Mouse (Mus musculus) forebrain, embryonic 14.5 days (tissue): ENCODE results near the gene Nr6a1. TPM values are rescaled to one million over a fixed set of nuclear protein-coding genes. Genes with fewer than 3 reads are reported as not detected.

Experiments used
- ATAC-seq: fragments of 200-750 bp; cut with Nextera tagmentation; 2 replicates; pipeline ENCODE4 v1.8.0; 2017; ENCODE audit warnings: mild to moderate bottlenecking, moderate library complexity
- DNase-seq: peaks from one replicate; pipeline ENCODE4 v3.0.0-alpha.2; 2015; ENCODE audit warnings: low spot score
- H3K27ac ChIP-seq: fragments of 300-500 bp; sonication (generic); 2 replicates; pipeline ENCODE4 v1.5.1; 2014; ENCODE audit warnings: low read depth, mild to moderate bottlenecking, control low read depth, low read length, moderate library complexity
- H3K27me3 ChIP-seq: fragments of 300-500 bp; sonication (generic); replicated peaks from 2 replicates; pipeline ENCODE4 v1.6.1; 2014; ENCODE audit warnings: low read length, control low read depth, mixed read lengths; ENCODE audit not compliant: control insufficient read depth, insufficient read depth
- H3K36me3 ChIP-seq: fragments of 300-500 bp; sonication (generic); 2 replicates; pipeline ENCODE4 v1.6.1; 2014; ENCODE audit warnings: low read length, control low read depth; ENCODE audit not compliant: control insufficient read depth, insufficient read depth
- H3K4me1 ChIP-seq: fragments of 300-500 bp; sonication (generic); 2 replicates; pipeline ENCODE4 v1.6.1; 2014; ENCODE audit warnings: antibody characterized with exemption, low read length, control low read depth; ENCODE audit not compliant: control insufficient read depth, insufficient read depth
- H3K4me2 ChIP-seq: fragments of 300-500 bp; sonication (generic); 2 replicates; pipeline ENCODE4 v1.6.1; 2014; ENCODE audit warnings: mild to moderate bottlenecking, control low read depth, low read length
- H3K4me3 ChIP-seq: fragments of 300-500 bp; sonication (generic); 2 replicates; pipeline ENCODE4 v1.5.1; 2014; ENCODE audit warnings: low read depth, low read length, control low read depth
- H3K9ac ChIP-seq: fragments of 300-500 bp; sonication (generic); 2 replicates; pipeline ENCODE4 v1.6.1; 2014; ENCODE audit warnings: mild to moderate bottlenecking, low read length, control low read depth, moderate library complexity
- H3K9me3 ChIP-seq: fragments of 300-500 bp; sonication (generic); replicated peaks from 2 replicates; pipeline ENCODE4 v1.6.1; 2016; ENCODE audit warnings: low read length, control low read depth, mixed read lengths; ENCODE audit not compliant: control insufficient read depth
- WGBS: fragments of 180-500 bp; shearing (Covaris S2); extraction: QIAGEN DNeasy Blood & Tissue Kit; methylation state at CpG from one replicate; pipeline ENCODE4 v1.1.7; 2014; 5-methylcytosine and 5-hydroxymethylcytosine counted together
- polyA plus RNA-seq: library from polyadenylated mRNA; unstranded; fragments of >200 nt; fragmentation: Nextera tagmentation; extraction: Ambion mirVana; gene quantifications from 2 replicates; pipeline ENCODE4 v1.2.1, GENCODE M21; 2014

The Nr6a1 gene
- polyA plus RNA-seq, 1 experiment from 2014 or later = 0.67 TPM

DNA sequence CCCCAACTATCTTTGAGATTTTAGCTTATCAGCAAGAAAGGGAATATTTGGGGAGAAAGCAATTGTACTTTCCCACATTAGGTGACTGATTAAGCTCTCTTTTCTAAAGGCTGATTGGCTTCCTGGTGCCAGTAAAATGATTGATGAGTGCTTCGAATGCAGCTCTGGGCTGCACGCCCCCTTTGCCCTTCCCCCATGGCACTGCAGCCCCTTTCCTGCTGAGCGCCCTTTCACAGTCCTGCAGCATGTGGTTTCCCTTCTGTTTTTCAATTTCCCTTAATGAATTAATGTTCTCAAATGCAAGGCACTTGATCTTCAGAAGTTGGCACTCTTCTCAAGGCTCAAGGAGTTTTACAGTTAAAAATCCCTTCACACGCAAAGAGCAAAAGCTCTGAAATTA is 12.5 kb downstream of the Nr6a1 start:
- Histone ChIP-seq H3K27ac (no peak overlapping the region), H3K4me2 (no peak overlapping the region), H3K27me3 (no peaks in the 10 kb centered on the region), H3K36me3 (no peaks in the 10 kb centered on the region), H3K4me1 (peaks cover 5% of the 10 kb centered on the region; the same call in 1 of the 2 replicates), H3K4me3 (no peak overlapping the region), H3K9ac (no peak overlapping the region), H3K9me3 (no peaks in the 10 kb centered on the region)
- 4% methylated on average over 4 of the region's 4 CpGs for WGBS
- DNase-seq = peak; percentile 34
- peak; percentile 44; the same call in 1 of the 2 replicates for ATAC-seq

DNA sequence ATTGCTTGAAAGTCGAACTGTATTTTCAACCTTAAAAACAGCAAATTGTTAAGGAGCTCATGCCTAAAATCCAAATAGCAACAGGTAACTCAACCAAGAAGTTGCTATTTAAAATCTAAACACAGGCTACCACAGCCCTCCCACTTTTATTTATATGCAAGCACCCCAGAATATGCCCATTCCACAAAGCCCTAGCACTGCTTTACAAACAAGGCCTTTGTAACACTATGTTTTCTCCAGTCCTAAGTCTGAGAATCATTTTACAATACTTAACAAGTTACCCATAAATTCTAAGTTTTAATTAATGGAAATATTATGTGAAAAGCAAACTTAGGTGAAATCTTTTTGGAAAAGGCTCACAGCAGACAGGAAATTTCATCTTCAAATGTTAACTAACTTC is 13.0 kb downstream of the Nr6a1 start:
- H3K4me1 ChIP-seq = peaks cover 5% of the 10 kb centered on the region; the same call in 1 of the 2 replicates
- no peaks in the 10 kb centered on the region for H3K36me3 ChIP-seq
- DNase-seq (no peak), ATAC-seq (no peak)
- no peaks in the 10 kb centered on the region for H3K9me3 ChIP-seq
- no peaks in the 10 kb centered on the region for H3K27me3 ChIP-seq
- no peak overlapping the region for H3K9ac ChIP-seq
- H3K4me2 ChIP-seq = no peak overlapping the region
- no peak overlapping the region for H3K4me3 ChIP-seq
- WGBS = 31% methylated on average over 1 of the region's 1 CpGs
- no peak overlapping the region for H3K27ac ChIP-seq

DNA sequence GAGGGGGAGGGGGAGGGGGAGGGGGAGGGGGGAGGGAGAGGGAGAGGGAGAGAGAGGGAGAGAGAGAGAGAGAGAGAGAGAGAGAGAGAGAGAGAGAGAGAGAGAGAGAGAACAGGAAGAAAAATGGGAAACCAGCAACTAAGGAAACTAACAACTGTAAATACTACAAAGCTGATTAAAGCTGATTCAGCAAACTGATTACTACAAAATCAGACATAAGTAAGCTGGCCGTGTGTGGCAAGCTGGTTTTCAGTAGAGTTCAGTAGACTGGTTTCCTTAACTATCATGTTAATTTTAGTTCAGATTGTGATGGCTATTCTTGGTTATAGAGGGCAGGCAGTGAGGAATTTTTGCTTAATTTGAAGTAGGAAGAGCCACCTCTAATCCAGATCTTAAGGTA is 18.9 kb downstream of the Nr6a1 start:
- no peak overlapping the region for H3K4me3 ChIP-seq
- no peak overlapping the region for H3K4me2 ChIP-seq
- H3K9me3 ChIP-seq = no peaks in the 10 kb centered on the region
- ATAC-seq (no peak), DNase-seq (no peak)
- H3K27ac ChIP-seq = no peak overlapping the region
- WGBS = 69% methylated on average over 1 of the region's 1 CpGs
- H3K4me1 ChIP-seq = no peaks in the 10 kb centered on the region
- no peaks in the 10 kb centered on the region for H3K36me3 ChIP-seq
- H3K27me3 ChIP-seq = no peaks in the 10 kb centered on the region
- no peak overlapping the region for H3K9ac ChIP-seq

DNA sequence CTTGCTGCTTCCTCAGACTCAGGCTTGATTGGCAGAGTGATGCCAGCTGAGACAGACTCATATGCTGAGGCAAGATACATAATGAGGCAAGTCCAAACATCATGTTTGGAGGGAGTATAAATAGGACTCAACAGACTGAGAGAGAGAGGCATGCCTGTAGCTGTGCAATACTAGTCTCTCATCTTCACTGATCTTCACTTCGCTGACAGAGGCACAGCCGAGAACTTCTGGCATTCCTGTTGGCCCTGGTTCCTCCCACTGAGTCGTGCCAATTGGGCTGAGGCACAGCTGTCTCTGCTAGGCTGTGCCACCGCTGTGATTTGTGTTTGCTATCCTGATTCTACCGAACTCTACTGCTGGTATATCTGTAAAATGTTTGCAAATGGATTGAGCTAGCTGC is 21.4 kb downstream of the Nr6a1 start:
- DNase-seq = no peak
- 85% methylated on average over 5 of the region's 5 CpGs for WGBS
- no peak for ATAC-seq

DNA sequence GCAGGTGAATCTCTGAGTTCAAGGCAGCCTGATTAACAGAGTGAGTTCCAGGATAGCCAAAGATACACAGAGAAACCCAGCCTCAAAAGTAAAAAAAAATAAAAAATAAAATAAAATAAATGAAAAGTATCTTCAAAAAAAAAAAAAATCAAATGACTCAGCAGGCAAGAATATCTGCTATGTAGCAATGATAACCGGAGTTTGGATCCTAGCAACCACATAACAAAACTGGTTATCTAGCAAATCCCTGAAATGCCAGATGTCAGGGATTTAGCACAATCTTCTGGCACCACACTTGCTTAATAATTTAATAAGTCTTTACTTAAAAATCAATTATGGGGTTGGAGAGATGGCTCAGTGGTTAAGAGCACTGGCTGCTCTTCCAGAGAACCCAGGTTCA is 23.2 kb downstream of the Nr6a1 start:
- Histone ChIP-seq H3K9ac (no peak overlapping the region), H3K27me3 (no peaks in the 10 kb centered on the region), H3K4me2 (no peak overlapping the region), H3K9me3 (no peaks in the 10 kb centered on the region), H3K4me3 (no peak overlapping the region), H3K36me3 (no peaks in the 10 kb centered on the region), H3K27ac (no peak overlapping the region), H3K4me1 (no peaks in the 10 kb centered on the region)
- WGBS = 86% methylated on average over 1 of the region's 1 CpGs
- no peak for DNase-seq
- no peak for ATAC-seq

More for the DNA sequence above, 21.4 kb downstream of the Nr6a1 start:
- H3K4me1 ChIP-seq = no peaks in the 10 kb centered on the region
- no peak overlapping the region for H3K9ac ChIP-seq
- no peaks in the 10 kb centered on the region for H3K9me3 ChIP-seq
- no peak overlapping the region for H3K27ac ChIP-seq
- no peak overlapping the region for H3K4me2 ChIP-seq
- H3K36me3 ChIP-seq = no peaks in the 10 kb centered on the region
- no peak overlapping the region for H3K4me3 ChIP-seq
- H3K27me3 ChIP-seq = no peaks in the 10 kb centered on the region

DNA sequence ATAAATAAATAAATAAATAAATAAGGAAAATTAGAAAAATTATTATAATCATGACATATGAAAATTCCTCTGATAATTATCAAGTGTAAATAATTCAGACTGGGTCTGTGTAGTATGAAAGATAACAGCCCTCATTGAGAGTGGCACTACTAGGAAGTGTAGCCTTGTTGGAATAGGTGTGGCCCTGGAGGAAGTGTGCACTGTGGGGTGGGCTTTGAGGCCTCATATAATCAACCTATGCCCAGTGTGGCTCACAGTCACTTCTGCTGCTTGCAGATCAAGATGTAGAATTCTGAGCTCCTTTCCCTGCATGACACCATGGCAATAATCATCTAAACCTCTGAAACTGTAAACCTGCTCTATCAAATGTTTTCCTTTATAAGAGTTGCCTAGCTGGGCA is 24.6 kb downstream of the Nr6a1 start:
- Histone ChIP-seq H3K36me3 (no peaks in the 10 kb centered on the region), H3K9ac (no peak overlapping the region), H3K4me2 (no peak overlapping the region), H3K27me3 (no peaks in the 10 kb centered on the region), H3K27ac (no peak overlapping the region), H3K9me3 (no peaks in the 10 kb centered on the region), H3K4me3 (no peak overlapping the region), H3K4me1 (no peaks in the 10 kb centered on the region)
- ATAC-seq = no peak
- DNase-seq = no peak

DNA sequence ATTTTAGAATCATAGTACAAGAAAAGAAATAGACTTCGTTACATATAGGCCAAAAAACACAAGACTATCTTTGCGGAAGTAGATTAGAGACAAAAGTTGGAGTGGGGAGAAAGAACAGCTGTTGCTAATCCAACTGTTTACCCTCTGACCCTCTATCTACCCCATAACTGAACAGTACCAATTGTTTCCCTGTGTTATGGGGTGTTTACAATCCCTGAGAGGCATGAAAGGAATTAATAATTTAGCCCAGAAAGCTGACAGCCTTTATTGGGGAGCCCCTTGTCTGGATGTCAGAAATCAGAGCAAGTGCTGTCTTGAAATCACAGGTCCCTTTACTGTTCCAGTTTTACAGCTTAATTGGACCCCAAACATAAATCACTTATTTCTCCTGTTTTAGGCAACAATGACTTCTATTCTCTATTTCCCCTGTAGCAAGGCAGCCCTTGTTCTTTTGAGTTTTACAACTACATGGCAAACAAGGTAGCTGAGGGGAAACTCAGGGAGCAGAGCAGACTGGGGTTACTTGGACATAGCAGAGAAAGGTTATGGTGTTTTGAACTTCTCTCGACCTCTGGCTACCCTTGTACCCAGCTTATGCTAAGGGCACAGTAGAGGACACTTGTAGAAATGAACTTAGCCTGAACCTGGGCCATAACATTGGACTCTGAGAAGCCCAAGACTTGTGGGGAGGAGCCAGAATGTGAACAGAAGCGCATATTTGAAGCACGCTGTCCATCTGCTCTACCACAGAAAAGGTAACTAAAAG is 46.4 kb downstream of the Nr6a1 start:
- H3K4me1 ChIP-seq = no peaks in the 10 kb centered on the region
- no peak for DNase-seq
- 92% methylated on average over 5 of the region's 5 CpGs for WGBS
- ATAC-seq = no peak
- H3K4me3 ChIP-seq = no peak overlapping the region
- no peaks in the 10 kb centered on the region for H3K27me3 ChIP-seq
- H3K4me2 ChIP-seq = no peak overlapping the region
- peaks cover 19% of the 10 kb centered on the region for H3K36me3 ChIP-seq
- H3K9ac ChIP-seq = no peak overlapping the region
- no peaks in the 10 kb centered on the region for H3K9me3 ChIP-seq
- H3K27ac ChIP-seq = no peak overlapping the region

DNA sequence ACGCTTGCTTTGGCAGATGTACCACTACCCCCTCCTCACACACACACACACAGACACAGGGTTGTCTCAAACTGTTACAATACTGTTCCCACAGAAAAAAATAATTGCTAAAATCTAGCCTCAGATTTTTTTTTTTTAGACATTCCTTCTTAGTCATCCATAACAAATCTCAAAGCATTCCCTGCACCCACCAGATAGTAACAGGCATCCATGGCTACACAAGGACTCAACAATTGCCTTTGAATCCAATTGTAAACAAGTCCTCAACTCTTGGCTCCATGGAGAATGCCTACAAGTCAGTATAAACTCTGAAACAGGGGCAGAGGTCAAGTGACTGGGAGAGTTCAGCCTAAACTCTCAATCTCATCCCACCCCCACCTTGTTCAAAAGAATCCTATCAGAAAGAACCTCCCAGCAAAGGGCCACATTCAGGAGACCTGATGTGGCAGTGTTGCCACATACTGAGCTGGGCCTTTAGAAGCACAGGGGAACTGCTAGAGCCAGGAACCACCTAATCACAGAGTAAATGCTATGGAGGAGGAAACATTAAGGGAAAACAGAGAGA is 52.9 kb downstream of the Nr6a1 start:
- DNase-seq = no peak
- Histone ChIP-seq H3K36me3 (peaks cover 31% of the 10 kb centered on the region), H3K4me3 (no peak overlapping the region), H3K9me3 (no peaks in the 10 kb centered on the region), H3K4me1 (no peaks in the 10 kb centered on the region), H3K27me3 (no peaks in the 10 kb centered on the region), H3K9ac (no peak overlapping the region), H3K27ac (no peak overlapping the region), H3K4me2 (no peak overlapping the region)
- ATAC-seq = no peak
- WGBS = 82% methylated on average over 1 of the region's 1 CpGs

DNA sequence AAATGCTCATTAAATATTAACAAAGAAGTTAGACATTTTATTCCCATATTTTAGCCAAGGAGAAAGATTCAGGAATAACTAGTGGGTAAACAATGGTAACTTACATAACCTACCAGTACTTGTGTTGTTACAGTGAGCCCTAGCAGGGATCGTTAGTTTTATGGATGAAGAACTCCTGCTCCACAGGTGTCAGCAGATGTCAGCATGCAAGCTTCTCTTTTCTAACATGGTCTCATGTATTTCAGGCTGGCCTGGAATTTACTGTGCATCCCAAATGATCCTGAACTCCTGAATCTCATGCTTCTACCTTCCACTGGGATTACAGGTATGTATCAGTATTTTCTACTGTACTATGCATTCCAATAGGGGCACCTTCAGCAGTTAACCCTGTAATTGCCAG is 54.8 kb downstream of the Nr6a1 start:
- 48% methylated on average over 1 of the region's 1 CpGs for WGBS
- peak; percentile 41 for DNase-seq
- no peak overlapping the region for H3K27ac ChIP-seq

More for the DNA sequence above, 54.8 kb downstream of the Nr6a1 start:
- H3K9ac ChIP-seq = no peak overlapping the region
- H3K4me2 ChIP-seq = no peak overlapping the region
- H3K9me3 ChIP-seq = no peaks in the 10 kb centered on the region
- no peaks in the 10 kb centered on the region for H3K27me3 ChIP-seq
- no peaks in the 10 kb centered on the region for H3K4me1 ChIP-seq
- ATAC-seq = no peak
- no peak overlapping the region for H3K4me3 ChIP-seq
- H3K36me3 ChIP-seq = peaks cover 24% of the 10 kb centered on the region
